In genomic region chr7:67950346-67950814, GRCm38 (mm10) we compare ENCODE assay signal across 8 mouse cellular contexts. TPM values are rescaled to one million over a fixed set of nuclear protein-coding genes. Genes with fewer than 3 reads are reported as not detected.
DNase-seq lines count a peak whose midpoint lies in the region; ATAC-seq and TF ChIP-seq lines count a peak whose summit lies in the region.

No protein-coding gene starts in this region.

- H3K27ac ChIP-seq in heart, adult 2 months = peak overlapping the region; percentile 99
- peak overlapping the region; percentile 100 for H3K27ac ChIP-seq in embryonic facial prominence, embryonic 15.5 days (replicated peaks)
- H3K27ac ChIP-seq in limb, embryonic 14.5 days (replicated peaks; ENCODE audit: low read depth, low read length) = peak overlapping the region; percentile 100

- intact Hi-C loops in heart, adult 2 months (cut with DNase I) = loop anchor here (5.0 kb wide), 3 partner anchors 117 to 352 kb away; no protein-coding TSS in a partner anchor

- ATAC-seq in embryonic facial prominence, embryonic 15.5 days (ENCODE audit: insufficient number of reproducible peaks, low FRiP score, low TSS enrichment, low read depth) = 0 out of 2 replicates have a peak, but pooled peaks have one; percentile 3
- peak; percentile 4 for ATAC-seq in limb, embryonic 14.5 days (ENCODE audit: low FRiP score, low read depth)
- no peak for ATAC-seq in erythroid progenitor cell, adult 5-6 weeks (replicated peaks; ENCODE audit: low FRiP score, poor library complexity, severe bottlenecking)

- no peak for TF ChIP-seq CTCF in heart, adult 2 months (IDR thresholded peaks at IDR 0.05)

- H3K4me1 ChIP-seq in heart, adult 2 months (ENCODE audit: control insufficient read depth, insufficient read depth, low read length) = no peaks in the 10 kb centered on the region
- H3K4me1 ChIP-seq in embryonic facial prominence, embryonic 15.5 days = peaks cover 12% of the 10 kb centered on the region
- peaks cover 10% of the 10 kb centered on the region; the same call in 1 of the 2 replicates for H3K4me1 ChIP-seq in limb, embryonic 14.5 days (ENCODE audit: control insufficient read depth, insufficient read depth, low read length)

- no peaks in the 10 kb centered on the region for H3K27me3 ChIP-seq in heart, adult 2 months (ENCODE audit: control insufficient read depth, insufficient read depth, low read length)
- H3K27me3 ChIP-seq in embryonic facial prominence, embryonic 15.5 days = no peaks in the 10 kb centered on the region
- H3K27me3 ChIP-seq in limb, embryonic 14.5 days (ENCODE audit: control insufficient read depth, insufficient read depth, low read length) = no peaks in the 10 kb centered on the region

- H3K9me3 ChIP-seq in embryonic facial prominence, embryonic 15.5 days (replicated peaks) = no peaks in the 10 kb centered on the region
- H3K9me3 ChIP-seq in limb, embryonic 14.5 days (ENCODE audit: control insufficient read depth, low read length) = no peaks in the 10 kb centered on the region

- no peak for DNase-seq in heart, adult 2 months
- no peak for DNase-seq in heart, adult 9 months (ENCODE audit: low spot score in 2 of 2)
- DNase-seq in 3T3-L1 (ENCODE audit: low read depth, low spot score) = peak; percentile 43
- DNase-seq in limb, embryonic 14.5 days (ENCODE audit: low spot score) = no peak
- DNase-seq in embryo, embryonic 10.5 days (ENCODE audit: low spot score) = no peak
- no peak for DNase-seq in thymus, postnatal 10 days (ENCODE audit: low spot score in 2 of 2)

- no peaks in the 10 kb centered on the region for H3K79me2 ChIP-seq in heart, adult 2 months (replicated peaks; ENCODE audit: control insufficient read depth, insufficient read depth, low read length)

- H3K9ac ChIP-seq in heart, adult 2 months (ENCODE audit: low read depth, low read length) = peak overlapping the region; percentile 91
- peak overlapping the region; percentile 62 for H3K9ac ChIP-seq in embryonic facial prominence, embryonic 15.5 days
- H3K9ac ChIP-seq in limb, embryonic 14.5 days (ENCODE audit: low read depth, low read length, severe bottlenecking) = peak overlapping the region; percentile 99

- H3K36me3 ChIP-seq in heart, adult 2 months (ENCODE audit: control insufficient read depth, insufficient read depth, low read length) = no peaks in the 10 kb centered on the region
- H3K36me3 ChIP-seq in embryonic facial prominence, embryonic 15.5 days = no peaks in the 10 kb centered on the region
- H3K36me3 ChIP-seq in limb, embryonic 14.5 days (ENCODE audit: control insufficient read depth, insufficient read depth, low read length) = no peaks in the 10 kb centered on the region

- TF ChIP-seq POLR2A in heart, adult 2 months (IDR thresholded peaks at IDR 0.05; ENCODE audit: insufficient read depth, low read depth, low read length) = no peak
- no peak for TF ChIP-seq POLR2A in limb, embryonic 14.5 days (IDR thresholded peaks at IDR 0.05; ENCODE audit: borderline replicate concordance, extremely low read depth, insufficient read depth, insufficient read length)

- peak overlapping the region; percentile 77 for H3K4me3 ChIP-seq in heart, adult 2 months
- H3K4me3 ChIP-seq in embryonic facial prominence, embryonic 15.5 days (replicated peaks) = peak overlapping the region; percentile 86
- H3K4me3 ChIP-seq in limb, embryonic 14.5 days (replicated peaks; ENCODE audit: low read length) = peak overlapping the region; percentile 82

- 1% methylated on average over 24 of the region's 24 CpGs for WGBS in heart, adult 2 months
- 0% methylated on average over 24 of the region's 24 CpGs for WGBS in embryonic facial prominence, embryonic 15.5 days
- whole genome bisulfite sequencing in limb, embryonic 14.5 days = under 1% methylated on average over 11 of the region's 24 CpGs

- peak overlapping the region; percentile 90 for H3K4me2 ChIP-seq in embryonic facial prominence, embryonic 15.5 days (replicated peaks)
- H3K4me2 ChIP-seq in limb, embryonic 14.5 days (replicated peaks; ENCODE audit: low read depth, low read length, severe bottlenecking) = peak overlapping the region; percentile 86

- TF ChIP-seq EP300 in heart, adult 2 months (IDR thresholded peaks at IDR 0.05; ENCODE audit: insufficient read depth, low read depth, low read length) = no peak

RNA-seq across cellular contexts. Expression of gene Igf1r, which starts 2.2 kb away (rescaled TPM):
- total RNA-seq in heart, adult 2 months (2021) = 10 to 100 TPM; 12.3 to 14.4 TPM
- polyA plus RNA-seq in heart, adult 2 months (2012; rRNA removed) = 5.6 and 7.7 TPM in 2 replicates
- polyA plus RNA-seq in embryonic facial prominence, embryonic 15.5 days (2015; fragmentation: Nextera tagmentation; extraction: Ambion mirVana) = 26.2 and 28.8 TPM in 2 replicates
- 34.6 and 41.1 TPM in 2 replicates for polyA plus RNA-seq in limb, embryonic 14.5 days (2012; rRNA removed)
- polyA plus RNA-seq in limb, embryonic 14.5 days (2014; fragmentation: Nextera tagmentation; extraction: Ambion mirVana) = 22.5 and 26.9 TPM in 2 replicates
- total RNA-seq in erythroid progenitor cell, adult 5-6 weeks (2015; ENCODE audit: low replicate concordance) = 17.3 and 28.1 TPM in 2 replicates
- 16.8 and 18.1 TPM in 2 replicates for total RNA-seq in erythroid progenitor cell, adult 5-6 weeks (2017; ENCODE audit: low replicate concordance)
